Mouse (Mus musculus) CH12.LX (cell line): ENCODE measurements at regions not wholly inside any gene's neighbourhood (a gene's known extent, or its start where the extent isn't known, plus 50 kb on each side); places are given as distances from the start of the nearest gene placed in this dataset.

Source experiments
- BHLHE40 ChIP-seq: IDR thresholded peaks from 2 replicates; pipeline ENCODE4 v1.6.1; 2011; ENCODE audit warnings: mild to moderate bottlenecking, low read depth, low read length, improper control_type of control experiment
- CTCF ChIP-seq, 2 experiments: IDR thresholded peaks in 1 of 2; conservative IDR thresholded peaks in 1 of 2; 2 replicates each; pipeline ENCODE4 v1.5.1; 2011 to 2012; ENCODE audit warnings: low read depth in 2 of 2, low read length in 2 of 2, improper control_type of control experiment in 1 of 2, inconsistent platforms in 1 of 2, mild to moderate bottlenecking in 1 of 2, moderate library complexity in 1 of 2
- MAFK ChIP-seq: IDR thresholded peaks from 2 replicates; pipeline ENCODE4 v1.6.1; 2011; ENCODE audit warnings: low read length, improper control_type of control experiment; ENCODE audit not compliant: insufficient replicate concordance
- POLR2A ChIP-seq: IDR thresholded peaks from 2 replicates; pipeline ENCODE4 v1.6.1; 2011; ENCODE audit warnings: low read depth, mild to moderate bottlenecking, improper control_type of control experiment, low read length
- SMC3 ChIP-seq: IDR thresholded peaks from 2 replicates; pipeline ENCODE4 v1.6.1; 2011; ENCODE audit warnings: low read depth, low read length, improper control_type of control experiment

DNA sequence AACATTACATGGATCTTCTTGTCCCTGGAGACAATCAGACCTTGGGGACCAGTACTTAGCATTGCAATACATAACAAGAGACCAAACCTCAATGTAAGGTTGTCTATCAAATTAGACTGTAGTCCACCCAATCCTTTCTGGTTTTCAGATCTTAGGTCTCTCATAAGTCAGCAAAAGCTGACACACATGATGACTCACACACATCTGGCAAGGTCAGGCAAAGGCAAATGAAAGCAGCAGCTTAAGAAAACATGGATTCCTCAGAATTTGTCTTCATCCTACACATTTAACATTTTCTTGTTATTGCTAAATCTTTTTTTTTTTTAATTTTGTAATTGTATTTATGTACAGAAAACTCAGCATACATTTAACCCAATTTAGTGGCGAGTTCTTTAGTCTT, 52.0 kb downstream of the Gm11983 start:
- TF ChIP-seq SMC3 (no peak), BHLHE40 (no peak), CTCF (conservative IDR thresholded peaks at IDR 0.05 in 1 of 2, IDR thresholded peaks at IDR 0.05 in 1 of 2; ENCODE audit: low read depth in 2 of 2, low read length in 2 of 2) (no peak), POLR2A (no peak), MAFK (no peak)
